15 mouse cellular contexts compared by ENCODE assay signal in genomic region chr4:131417159-131417748, GRCm38 (mm10).
A peak's percentile ranks its signal among the peaks of the same experiment; 100 is the strongest.
DNase-seq lines count a peak whose midpoint lies in the region; ATAC-seq lines count a peak whose summit lies in the region.
"Had no signal": no experiment of that assay in that cellular context is flagged by ENCODE, and none has a peak within 500 bp of the region (broad histone marks: within the 10 kb centered on the region; RNA-seq: fewer than 3 reads in every experiment).

No protein-coding gene starts in this region.

- no peak overlapping the region for H3K9ac ChIP-seq in forebrain, embryonic 15.5 days (replicated peaks)
- H3K9ac ChIP-seq in forebrain, embryonic 13.5 days, result no peak overlapping the region
- H3K9ac ChIP-seq in hindbrain, embryonic 15.5 days, result no peak overlapping the region
- no peak overlapping the region for H3K9ac ChIP-seq in hindbrain, embryonic 12.5 days
- H3K9ac ChIP-seq in midbrain, embryonic 16.5 days (ENCODE audit: low read depth, low read length), result no peak overlapping the region

- H3K36me3 ChIP-seq in forebrain, embryonic 15.5 days, result no peaks in the 10 kb centered on the region
- H3K36me3 ChIP-seq in forebrain, embryonic 13.5 days (ENCODE audit: poor library complexity, severe bottlenecking), result no peaks in the 10 kb centered on the region
- H3K36me3 ChIP-seq in hindbrain, embryonic 15.5 days, result no peaks in the 10 kb centered on the region
- no peaks in the 10 kb centered on the region for H3K36me3 ChIP-seq in hindbrain, embryonic 12.5 days
- no peaks in the 10 kb centered on the region for H3K36me3 ChIP-seq in midbrain, embryonic 16.5 days (ENCODE audit: control insufficient read depth, insufficient read depth, low read length)

- no peak; the same call in 1 of the 2 replicates for ATAC-seq in forebrain, embryonic 15.5 days (replicated peaks)
- no peak for ATAC-seq in forebrain, embryonic 13.5 days
- no peak for ATAC-seq in hindbrain, embryonic 15.5 days (ENCODE audit: low FRiP score, low read depth)
- ATAC-seq in hindbrain, embryonic 12.5 days (ENCODE audit: low FRiP score), result no peak
- no peak for ATAC-seq in midbrain, embryonic 16.5 days
- ATAC-seq: inflammation-experienced regulatory T-cells, adult 6 months; Patski had no signal

- DNase-seq in right cerebral cortex, adult 18-20 months, result peak; percentile 39
- DNase-seq in right cerebral cortex, postnatal 25 days, result no peak
- DNase-seq: adrenal gland, postnatal 36 days; cerebellum, adult 11-12 months; kidney, adult 18-20 months; lung, postnatal 4 days; midbrain, embryonic 14.5 days; spleen, adult 18-20 months had no signal

- H3K4me3 ChIP-seq in forebrain, embryonic 15.5 days, result no peak overlapping the region
- H3K4me3 ChIP-seq in forebrain, embryonic 13.5 days, result no peak overlapping the region
- H3K4me3 ChIP-seq in hindbrain, embryonic 15.5 days, result no peak overlapping the region
- H3K4me3 ChIP-seq in hindbrain, embryonic 12.5 days, result no peak overlapping the region
- H3K4me3 ChIP-seq in midbrain, embryonic 16.5 days (ENCODE audit: low read depth, low read length), result no peak overlapping the region

- no peak overlapping the region for H3K4me2 ChIP-seq in forebrain, embryonic 15.5 days (replicated peaks)
- H3K4me2 ChIP-seq in forebrain, embryonic 13.5 days, result no peak overlapping the region
- no peak overlapping the region for H3K4me2 ChIP-seq in hindbrain, embryonic 15.5 days
- H3K4me2 ChIP-seq in hindbrain, embryonic 12.5 days (replicated peaks), result no peak overlapping the region
- H3K4me2 ChIP-seq in midbrain, embryonic 16.5 days (ENCODE audit: low read length), result no peak overlapping the region

- no peaks in the 10 kb centered on the region for H3K27me3 ChIP-seq in forebrain, embryonic 15.5 days
- H3K27me3 ChIP-seq in forebrain, embryonic 13.5 days, result no peaks in the 10 kb centered on the region
- no peaks in the 10 kb centered on the region for H3K27me3 ChIP-seq in hindbrain, embryonic 15.5 days
- no peaks in the 10 kb centered on the region for H3K27me3 ChIP-seq in hindbrain, embryonic 12.5 days
- H3K27me3 ChIP-seq in midbrain, embryonic 16.5 days (ENCODE audit: control insufficient read depth, insufficient read depth, low read depth, low read length), result no peaks in the 10 kb centered on the region

- WGBS in forebrain, embryonic 15.5 days, result 60% methylated on average over 14 of the region's 14 CpGs
- WGBS in forebrain, embryonic 13.5 days, result 71% methylated on average over 14 of the region's 14 CpGs
- WGBS in hindbrain, embryonic 15.5 days, result 77% methylated on average over 14 of the region's 14 CpGs
- 82% methylated on average over 14 of the region's 14 CpGs for WGBS in hindbrain, embryonic 12.5 days
- WGBS in midbrain, embryonic 16.5 days, result 72% methylated on average over 14 of the region's 14 CpGs

- peaks cover 16% of the 10 kb centered on the region for H3K4me1 ChIP-seq in forebrain, embryonic 15.5 days
- H3K4me1 ChIP-seq in forebrain, embryonic 13.5 days, result peaks cover 26% of the 10 kb centered on the region
- H3K4me1 ChIP-seq in hindbrain, embryonic 15.5 days (replicated peaks), result peaks cover 5% of the 10 kb centered on the region
- peaks cover under 1% of the 10 kb centered on the region; the same call in 1 of the 2 replicates for H3K4me1 ChIP-seq in hindbrain, embryonic 12.5 days
- no peaks in the 10 kb centered on the region for H3K4me1 ChIP-seq in midbrain, embryonic 16.5 days (ENCODE audit: control insufficient read depth, insufficient read depth, low read length)

- no peaks in the 10 kb centered on the region for H3K9me3 ChIP-seq in forebrain, embryonic 15.5 days
- H3K9me3 ChIP-seq in forebrain, embryonic 13.5 days (replicated peaks), result no peaks in the 10 kb centered on the region
- no peaks in the 10 kb centered on the region for H3K9me3 ChIP-seq in hindbrain, embryonic 15.5 days
- no peaks in the 10 kb centered on the region for H3K9me3 ChIP-seq in hindbrain, embryonic 12.5 days (replicated peaks)
- H3K9me3 ChIP-seq in midbrain, embryonic 16.5 days (replicated peaks; ENCODE audit: control insufficient read depth, low read length, poor library complexity, severe bottlenecking), result no peaks in the 10 kb centered on the region

- 0 out of 2 replicates have a peak overlapping the region, but pooled peaks have one; percentile 25 for H3K27ac ChIP-seq in forebrain, embryonic 15.5 days (replicated peaks)
- H3K27ac ChIP-seq in forebrain, embryonic 13.5 days, result no peak overlapping the region
- H3K27ac ChIP-seq in hindbrain, embryonic 15.5 days (replicated peaks), result 0 out of 2 replicates have a peak overlapping the region, but pooled peaks have one; percentile 32
- no peak overlapping the region for H3K27ac ChIP-seq in hindbrain, embryonic 12.5 days
- H3K27ac ChIP-seq in midbrain, embryonic 16.5 days (ENCODE audit: low read length), result no peak overlapping the region

Comparison
In these comparisons a context has a peak if more than half of its experiments do, and no peak if none do; other contexts are left out.
1. H3K27ac ChIP-seq: peak in forebrain, embryonic 15.5 days (single experiment) and hindbrain, embryonic 15.5 days (single experiment); none in forebrain, embryonic 13.5 days (single experiment), hindbrain, embryonic 12.5 days (single experiment) and midbrain, embryonic 16.5 days (single experiment).